Mouse (Mus musculus): ENCODE data around the gene Selenbp2.
"Not testable (repeated sequence)": the region's sequence is repeated elsewhere in the genome, so short reads cannot be mapped to it uniquely, and the experiment has no call there.

DNA sequence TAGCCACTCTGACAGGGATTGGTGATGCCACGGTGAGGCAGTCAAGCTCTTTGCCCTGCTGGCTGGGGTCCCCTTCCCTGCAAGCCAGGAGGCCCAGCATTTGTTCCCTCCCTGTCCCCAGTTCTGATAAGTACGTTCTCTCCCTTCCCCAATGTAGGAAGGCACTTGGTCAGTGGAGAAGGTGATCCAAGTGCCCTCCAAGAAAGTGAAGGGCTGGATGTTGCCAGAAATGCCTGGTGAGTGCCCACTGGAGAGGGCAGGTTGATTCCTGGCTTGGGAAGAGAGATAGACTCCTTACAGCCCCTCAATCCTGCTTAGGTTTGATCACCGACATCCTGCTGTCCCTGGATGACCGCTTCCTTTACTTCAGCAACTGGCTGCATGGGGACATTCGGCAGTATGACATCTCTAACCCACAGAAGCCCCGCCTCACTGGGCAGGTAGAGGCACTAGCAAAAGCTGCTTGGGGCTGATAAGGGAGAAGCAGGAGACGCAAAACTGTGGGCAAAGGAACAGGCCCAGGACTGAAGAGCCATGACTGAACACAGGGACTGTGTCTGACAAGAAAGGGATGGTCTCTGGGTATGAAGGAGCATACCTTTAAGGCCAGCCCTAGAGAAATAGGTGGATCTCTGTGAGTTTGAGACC is 8.9 kb downstream of the Selenbp2 start:
- TF ChIP-seq MYOD1 (IDR thresholded peaks at IDR 0.05; ENCODE audit: control insufficient read depth, insufficient read length, low read depth); CTCF (IDR thresholded peaks at IDR 0.05; ENCODE audit: control insufficient read depth, insufficient read depth, insufficient read length); CEBPB (IDR thresholded peaks at IDR 0.05; ENCODE audit: low read depth); USF1 (IDR thresholded peaks at IDR 0.05; ENCODE audit: low read depth); MAX (IDR thresholded peaks at IDR 0.05): not testable (repeated sequence)
